Mouse (Mus musculus): ENCODE results near the gene Smpd4. TPM values are rescaled to one million over a fixed set of nuclear protein-coding genes. Genes with fewer than 3 reads are reported as not detected.

The Smpd4 gene
- polyA plus RNA-seq, 1 experiment from 2014 or later: 39.1 TPM

- Histone ChIP-seq H3K4me1 (replicated peaks; ENCODE audit: control insufficient read depth, insufficient read depth, low read length) (no peaks in the 10 kb centered on the region), H3K4me3 (ENCODE audit: low read depth, low read length) (no peak overlapping the region), H3K27me3 (ENCODE audit: control insufficient read depth, insufficient read depth, low read length) (no peaks in the 10 kb centered on the region), H3K27ac (ENCODE audit: low read depth, low read length) (no peak overlapping the region), H3K36me3 (ENCODE audit: control insufficient read depth, insufficient read depth, low read length) (0 out of 2 replicates have a peak, but pooled peaks cover 3% of the 10 kb centered on the region), H3K9ac (ENCODE audit: low read depth, low read length) (no peak overlapping the region), H3K9me3 (ENCODE audit: control insufficient read depth, low read length) (no peaks in the 10 kb centered on the region), H3K4me2 (replicated peaks; ENCODE audit: low read depth, low read length) (no peak overlapping the region)
- ATAC-seq (ENCODE audit: low FRiP score): no peak
- 89% methylated on average over 4 of the region's 4 CpGs for WGBS
- DNase-seq (ENCODE audit: low spot score): no peak
Measured at GRCm38 (mm10) chr16:17654188-17654795, 35.1 kb downstream of the Smpd4 start.

- Histone ChIP-seq H3K4me1 (replicated peaks; ENCODE audit: control insufficient read depth, insufficient read depth, low read length) (no peaks in the 10 kb centered on the region), H3K4me2 (replicated peaks; ENCODE audit: low read depth, low read length) (no peak overlapping the region), H3K36me3 (ENCODE audit: control insufficient read depth, insufficient read depth, low read length) (0 out of 2 replicates have a peak, but pooled peaks cover 3% of the 10 kb centered on the region), H3K27ac (ENCODE audit: low read depth, low read length) (no peak overlapping the region), H3K4me3 (ENCODE audit: low read depth, low read length) (no peak overlapping the region), H3K9ac (ENCODE audit: low read depth, low read length) (no peak overlapping the region), H3K9me3 (ENCODE audit: control insufficient read depth, low read length) (no peaks in the 10 kb centered on the region), H3K27me3 (ENCODE audit: control insufficient read depth, insufficient read depth, low read length) (no peaks in the 10 kb centered on the region)
- ATAC-seq (ENCODE audit: low FRiP score) (no peak), DNase-seq (ENCODE audit: low spot score) (no peak)
- WGBS: 90% methylated on average over 5 of the region's 5 CpGs
Measured at GRCm38 (mm10) chr16:17656212-17656871, 37.2 kb downstream of the Smpd4 start.

- H3K36me3 ChIP-seq (ENCODE audit: control insufficient read depth, insufficient read depth, low read length): 0 out of 2 replicates have a peak, but pooled peaks cover 2% of the 10 kb centered on the region
- ATAC-seq (ENCODE audit: low FRiP score) (no peak), DNase-seq (ENCODE audit: low spot score) (no peak)
- no peaks in the 10 kb centered on the region for H3K27me3 ChIP-seq (ENCODE audit: control insufficient read depth, insufficient read depth, low read length)
- no peak overlapping the region for H3K4me3 ChIP-seq (ENCODE audit: low read depth, low read length)
- H3K9me3 ChIP-seq (ENCODE audit: control insufficient read depth, low read length): no peaks in the 10 kb centered on the region
- H3K27ac ChIP-seq (ENCODE audit: low read depth, low read length): no peak overlapping the region
- H3K4me2 ChIP-seq (replicated peaks; ENCODE audit: low read depth, low read length): no peak overlapping the region
- no peaks in the 10 kb centered on the region for H3K4me1 ChIP-seq (replicated peaks; ENCODE audit: control insufficient read depth, insufficient read depth, low read length)
- no peak overlapping the region for H3K9ac ChIP-seq (ENCODE audit: low read depth, low read length)
Measured at GRCm38 (mm10) chr16:17665568-17665967, 46.4 kb downstream of the Smpd4 start.

GRCm38 (mm10) chr16:17669886-17670285 lies 50.7 kb downstream of the Smpd4 start:
- DNase-seq (ENCODE audit: low spot score): no peak
- Histone ChIP-seq H3K27me3 (ENCODE audit: control insufficient read depth, insufficient read depth, low read length) (no peaks in the 10 kb centered on the region), H3K27ac (ENCODE audit: low read depth, low read length) (no peak overlapping the region), H3K9ac (ENCODE audit: low read depth, low read length) (no peak overlapping the region), H3K4me1 (replicated peaks; ENCODE audit: control insufficient read depth, insufficient read depth, low read length) (no peaks in the 10 kb centered on the region), H3K36me3 (ENCODE audit: control insufficient read depth, insufficient read depth, low read length) (peaks cover 2% of the 10 kb centered on the region; the same call in 1 of the 2 replicates), H3K4me2 (replicated peaks; ENCODE audit: low read depth, low read length) (no peak overlapping the region), H3K4me3 (ENCODE audit: low read depth, low read length) (no peak overlapping the region), H3K9me3 (ENCODE audit: control insufficient read depth, low read length) (no peaks in the 10 kb centered on the region)
- ATAC-seq (ENCODE audit: low FRiP score): no peak

Other genes with a start within 250 kb of the Smpd4 start
- gene Snap29, start 213.4 kb upstream of the Smpd4 start, polyA plus RNA-seq (2014; fragmentation: Nextera tagmentation; extraction: Ambion mirVana): 8.3 and 9.0 TPM in 2 replicates
- 43.4 and 45.3 TPM in 2 replicates for gene Pi4ka, start 213.0 kb upstream of the Smpd4 start, polyA plus RNA-seq (2014; fragmentation: Nextera tagmentation; extraction: Ambion mirVana)
- 79.1 and 87.5 TPM in 2 replicates for gene Crkl, start 167.4 kb upstream of the Smpd4 start, polyA plus RNA-seq (2014; fragmentation: Nextera tagmentation; extraction: Ambion mirVana)
- 2.5 and 2.6 TPM in 2 replicates for gene Aifm3, start 129.7 kb upstream of the Smpd4 start, polyA plus RNA-seq (2014; fragmentation: Nextera tagmentation; extraction: Ambion mirVana)
- gene Lztr1, start 110.7 kb upstream of the Smpd4 start, polyA plus RNA-seq (2014; fragmentation: Nextera tagmentation; extraction: Ambion mirVana): 85.3 and 85.8 TPM in 2 replicates
- 47.6 and 49.3 TPM in 2 replicates for gene Thap7, start 88.2 kb upstream of the Smpd4 start, polyA plus RNA-seq (2014; fragmentation: Nextera tagmentation; extraction: Ambion mirVana)
- gene Lrrc74b, start 58.1 kb upstream of the Smpd4 start, polyA plus RNA-seq (2014; fragmentation: Nextera tagmentation; extraction: Ambion mirVana): 0.52 and 1.1 TPM in 2 replicates
- 0.49 and 0.63 TPM in 2 replicates for gene P2rx6, start 57.5 kb upstream of the Smpd4 start, polyA plus RNA-seq (2014; fragmentation: Nextera tagmentation; extraction: Ambion mirVana)
- 1.9 and 2.1 TPM in 2 replicates for gene Slc7a4, start 36.1 kb upstream of the Smpd4 start, polyA plus RNA-seq (2014; fragmentation: Nextera tagmentation; extraction: Ambion mirVana)
- gene Ccdc74a, start 27.1 kb downstream of the Smpd4 start, polyA plus RNA-seq (2014; fragmentation: Nextera tagmentation; extraction: Ambion mirVana): 4.4 and 5.9 TPM in 2 replicates
- 34.2 and 42.8 TPM in 2 replicates for gene Med15, start 113.5 kb downstream of the Smpd4 start, polyA plus RNA-seq (2014; fragmentation: Nextera tagmentation; extraction: Ambion mirVana)
- gene Klhl22, start 140.3 kb downstream of the Smpd4 start, polyA plus RNA-seq (2014; fragmentation: Nextera tagmentation; extraction: Ambion mirVana): 44.8 and 45.0 TPM in 2 replicates
- gene Scarf2, start 177.9 kb downstream of the Smpd4 start, polyA plus RNA-seq (2014; fragmentation: Nextera tagmentation; extraction: Ambion mirVana): 6.4 and 7.2 TPM in 2 replicates
- gene B830017H08Rik, start 213.8 kb downstream of the Smpd4 start, polyA plus RNA-seq (2014; fragmentation: Nextera tagmentation; extraction: Ambion mirVana): 0.20 and 0.49 TPM in 2 replicates
- 1.8 and 2.9 TPM in 2 replicates for gene Car15, start 219.0 kb downstream of the Smpd4 start, polyA plus RNA-seq (2014; fragmentation: Nextera tagmentation; extraction: Ambion mirVana)

All from hindbrain, embryonic 11.5 days (tissue).